Mouse (Mus musculus) A20 (cell line): Measurements from ENCODE around the gene Krt13.

Experiments
- DNase-seq: peaks from one replicate; pipeline ENCODE4 v3.0.0-alpha.2; 2011; ENCODE audit warnings: low read depth, low spot score

Gene Krt13

DNA sequence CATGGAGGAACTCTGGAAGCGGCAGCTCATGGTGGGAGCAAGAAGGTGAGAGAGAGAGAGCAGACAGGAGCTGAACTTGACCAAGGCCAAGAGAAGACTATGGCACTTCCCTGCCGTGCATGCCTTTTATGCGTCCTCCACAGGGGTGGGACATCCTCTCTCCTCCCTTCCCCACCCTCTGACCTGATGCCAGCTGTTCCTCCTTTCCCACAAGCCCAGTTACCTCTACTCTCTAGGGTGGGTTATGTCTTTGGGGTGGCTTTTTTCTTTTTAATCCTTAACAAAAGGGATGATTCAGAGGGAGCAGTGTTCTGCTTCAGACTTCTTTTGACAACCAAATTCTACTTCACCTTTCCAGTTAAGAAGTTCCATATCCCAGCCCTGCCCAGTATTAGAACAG, at the start of gene Krt13:
Gene Krt13 (minus strand): TSS at position 101 of the 400 bp plus-strand sequence.
- no peak for DNase-seq

- DNase-seq = peak; percentile 68
These were observed 47.7 kb upstream of the Krt13 start for GRCm38 (mm10) chr11:100168765-100169762.

- no peak for DNase-seq
These were observed 46.7 kb upstream of the Krt13 start for GRCm38 (mm10) chr11:100168071-100168470.

GRCm38 (mm10) chr11:100164392-100164791, 43.0 kb upstream of the Krt13 start:
- DNase-seq = no peak

- no peak for DNase-seq
These were observed 36.6 kb upstream of the Krt13 start for GRCm38 (mm10) chr11:100157908-100158477.

- DNase-seq = no peak
These were observed 36.0 kb upstream of the Krt13 start for GRCm38 (mm10) chr11:100157331-100157730.

- DNase-seq = no peak
These were observed 34.3 kb upstream of the Krt13 start for GRCm38 (mm10) chr11:100155497-100156255.

DNA sequence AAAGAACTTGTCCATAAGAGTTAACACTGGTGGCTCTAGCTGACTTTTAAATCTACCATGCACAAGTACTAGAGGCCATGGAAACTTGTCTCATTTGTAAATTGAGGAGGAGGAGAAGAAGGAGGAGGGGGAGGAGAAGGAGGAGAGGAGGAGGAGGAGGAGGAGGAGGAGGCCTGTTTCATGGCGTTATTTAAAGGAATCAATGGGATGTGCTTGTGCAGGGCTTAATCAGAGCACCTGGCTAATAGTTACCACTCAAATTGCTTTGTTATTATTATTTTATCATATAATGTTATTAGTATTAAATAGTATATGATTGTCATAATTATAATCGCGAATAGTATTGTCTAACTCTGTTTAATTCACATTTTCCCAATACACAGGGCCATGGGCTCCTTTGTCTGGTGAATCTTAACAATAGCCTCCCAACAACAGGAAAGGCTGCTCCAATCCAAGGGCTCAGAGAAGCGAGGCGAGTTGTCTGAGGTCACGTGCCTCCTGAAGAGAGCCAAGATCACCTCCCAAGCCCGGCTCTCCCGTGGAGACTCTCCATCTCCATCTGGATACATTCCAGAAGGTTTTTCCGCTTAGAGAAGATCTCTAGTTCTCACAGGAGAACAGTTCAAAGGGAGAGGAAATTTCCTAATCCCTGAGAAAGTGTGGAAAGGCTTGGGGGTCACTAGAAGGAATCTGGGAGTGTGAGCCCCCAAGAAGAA, 27.4 kb upstream of the Krt13 start, which contains the start of gene Krt19:
Gene Krt19 (minus strand): TSS at position 51 of the 716 bp plus-strand sequence.
- no peak for DNase-seq

GRCm38 (mm10) chr11:100147566-100148353, 26.4 kb upstream of the Krt13 start:
- no peak for DNase-seq

DNA sequence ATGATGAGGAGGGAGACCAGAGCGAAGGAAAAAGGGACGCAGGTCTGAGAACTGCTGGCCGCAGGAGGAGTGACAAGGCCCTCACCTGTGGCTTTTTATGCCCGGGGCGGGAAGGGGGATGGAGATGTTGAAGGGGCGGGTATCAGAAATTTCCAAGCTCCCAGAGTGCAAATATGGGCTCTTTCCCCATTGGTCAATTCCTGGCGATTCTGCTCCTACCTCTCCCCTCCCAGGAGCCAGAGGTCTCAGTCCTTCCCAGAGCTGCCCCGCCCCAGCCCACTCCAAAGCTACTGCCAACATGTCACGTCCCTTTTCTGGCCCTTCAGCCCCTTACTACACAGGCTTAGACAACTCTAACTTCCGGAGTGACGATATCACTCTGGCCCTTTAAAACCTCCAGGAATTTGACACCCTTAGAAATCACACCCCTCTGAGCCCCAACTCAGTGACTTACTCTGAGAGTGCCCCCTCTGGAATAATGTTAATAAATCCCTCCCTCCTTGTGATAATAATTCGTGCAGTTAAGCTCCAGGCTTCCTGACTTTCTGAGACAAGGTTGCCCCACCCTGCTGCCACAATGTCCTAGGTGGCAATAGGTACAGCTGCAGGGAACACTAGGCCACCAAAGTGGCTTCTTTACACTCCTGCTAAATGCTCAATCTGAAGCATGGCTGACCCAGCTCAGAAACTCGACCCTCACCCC, 24.6 kb upstream of the Krt13 start:
- no peak for DNase-seq

- DNase-seq = no peak
These were observed 23.7 kb upstream of the Krt13 start for GRCm38 (mm10) chr11:100145104-100145503.

DNA sequence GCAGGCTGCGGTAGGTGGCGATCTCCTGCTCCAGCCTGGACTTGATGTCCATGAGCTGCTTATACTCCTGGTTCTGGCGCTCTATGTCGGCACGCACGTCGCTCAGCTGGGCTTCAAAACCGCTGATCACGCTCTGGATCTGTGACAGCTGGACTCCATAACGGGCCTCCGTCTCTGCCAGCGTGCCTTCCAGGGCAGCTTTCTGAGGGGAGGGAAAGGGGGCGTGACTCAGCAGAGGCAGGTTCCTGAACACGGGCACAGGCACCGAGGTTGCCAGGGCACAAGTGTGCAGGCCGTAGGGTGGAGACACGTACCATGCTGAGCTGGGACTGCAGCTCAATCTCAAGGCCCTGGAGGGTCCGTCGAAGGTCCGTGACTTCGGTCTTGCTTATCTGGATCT, 19.6 kb upstream of the Krt13 start:
- DNase-seq = no peak

- DNase-seq = no peak
These were observed 18.0 kb upstream of the Krt13 start for GRCm38 (mm10) chr11:100139391-100139790.

GRCm38 (mm10) chr11:100138809-100139208, 17.4 kb upstream of the Krt13 start:
- no peak for DNase-seq

- no peak for DNase-seq
These were observed 16.3 kb upstream of the Krt13 start for GRCm38 (mm10) chr11:100137693-100138092.

DNA sequence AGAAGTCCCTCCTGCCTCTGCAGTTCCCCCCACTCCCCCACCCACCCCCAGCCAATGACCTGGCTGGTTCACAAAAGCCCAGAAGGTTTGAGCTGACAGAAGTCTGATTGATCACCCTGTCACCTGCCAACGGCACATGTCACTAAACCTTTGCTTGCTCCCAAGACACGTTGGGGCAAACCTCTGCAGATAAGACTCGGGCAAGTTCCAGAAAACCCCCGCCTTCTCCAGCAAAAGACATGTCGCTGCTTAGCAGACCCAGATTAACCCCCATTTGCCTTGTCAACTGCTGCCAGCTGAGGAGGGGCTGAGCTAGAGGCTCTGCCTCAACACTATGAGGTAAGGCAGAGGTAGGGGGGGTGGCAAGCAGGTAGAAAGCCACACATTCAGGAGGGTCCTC, 15.2 kb upstream of the Krt13 start:
- no peak for DNase-seq

GRCm38 (mm10) chr11:100135731-100136130, 14.4 kb upstream of the Krt13 start, which contains the start of gene Krt15:
Krt15 (minus strand) TSS chr11:100135928.
- no peak for DNase-seq

GRCm38 (mm10) chr11:100124901-100125300, 3.5 kb upstream of the Krt13 start:
- no peak for DNase-seq

DNA sequence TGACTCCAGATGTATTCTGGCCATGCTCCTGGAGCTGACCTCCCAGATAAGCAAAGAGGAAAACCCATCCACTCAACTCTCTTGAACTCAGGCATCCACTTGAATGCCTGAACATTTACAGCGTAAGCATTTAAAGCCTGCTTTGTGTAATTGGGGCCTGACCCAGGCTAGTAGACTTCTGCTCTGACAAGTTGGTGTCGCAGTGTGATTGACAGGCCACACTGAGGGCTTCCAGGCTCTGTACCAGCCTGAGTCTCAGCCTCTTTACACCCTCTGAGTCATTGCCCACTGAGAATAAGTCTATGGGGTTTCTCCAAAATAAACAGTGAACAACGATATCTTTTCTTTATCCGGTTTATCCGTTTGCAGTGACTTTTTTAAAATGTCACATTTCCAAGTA, 1.0 kb downstream of the Krt13 start:
- DNase-seq = no peak

- no peak for DNase-seq
These were observed 7.7 kb downstream of the Krt13 start for GRCm38 (mm10) chr11:100113742-100114029.
